Mouse (Mus musculus): Measurements from ENCODE around the gene Vmn1r10.
A peak's percentile ranks its signal among the peaks of the same experiment; 100 is the strongest.

The Vmn1r10 gene

DNA sequence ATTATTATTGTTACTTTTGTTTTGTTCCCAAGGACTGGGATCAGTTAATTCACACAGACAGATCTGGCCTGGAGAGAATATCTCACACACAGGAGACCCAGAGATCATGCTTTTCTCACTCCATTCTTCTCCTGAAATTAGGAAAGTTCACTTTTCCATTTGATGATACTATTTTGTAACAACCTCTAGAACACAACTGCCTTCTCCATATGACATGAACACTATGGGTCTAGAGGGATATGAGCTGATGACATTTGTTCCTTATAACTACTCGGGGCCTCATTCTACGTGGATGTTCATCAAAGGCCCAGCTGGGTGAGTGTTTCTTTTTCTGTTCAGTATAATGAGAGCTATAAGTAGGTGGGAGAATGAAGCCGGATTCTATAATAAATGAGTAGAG is at the start of gene Vmn1r10:
Gene Vmn1r10, plus strand, starts transcription at position 301 of the 400 bp plus-strand sequence.
- no peak for DNase-seq

GRCm38 (mm10) chr6:57063730-57064129 is 45.5 kb upstream of the Vmn1r10 start:
- peak; percentile 9 to 59 for DNase-seq

GRCm38 (mm10) chr6:57066487-57066886 is 42.8 kb upstream of the Vmn1r10 start, which contains the start of gene Vmn1r9:
Gene Vmn1r9 (plus strand): TSS chr6:57066787.
- no peak for DNase-seq

GRCm38 (mm10) chr6:57106358-57106757 is 2.9 kb upstream of the Vmn1r10 start:
- DNase-seq: peak in 1 of 2 experiments; percentile 4

DNA sequence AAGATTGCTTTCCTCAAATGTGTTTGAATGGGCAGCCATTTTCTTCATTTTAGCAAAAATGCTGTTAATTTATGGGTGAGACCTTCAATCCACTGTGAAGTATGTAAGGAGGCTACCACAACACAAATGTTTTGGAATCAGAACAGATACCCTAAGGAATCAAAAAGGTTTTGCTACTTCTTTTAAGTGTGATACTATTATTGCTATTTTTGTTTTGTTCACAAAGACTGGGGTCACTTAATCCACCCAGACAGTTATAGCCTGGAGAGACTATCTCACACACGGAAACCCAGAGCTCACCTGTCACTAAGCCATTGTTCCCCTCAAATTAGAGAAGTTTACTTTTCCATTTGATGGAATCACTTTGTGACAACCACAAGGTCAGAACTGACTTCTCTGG is 23.9 kb downstream of the Vmn1r10 start, which contains the start of gene Vmn1r11:
Gene Vmn1r11, plus strand, starts transcription at position 301 of the 400 bp plus-strand sequence.
- no peak for DNase-seq

GRCm38 (mm10) chr6:57156619-57157018 is 47.4 kb downstream of the Vmn1r10 start, which contains the start of gene Vmn1r12:
Gene Vmn1r12 (plus strand): TSS chr6:57156919.
- DNase-seq: no peak
